Mouse (Mus musculus): Measurements from ENCODE around the gene Ptma.

Gene Ptma

GRCm38 (mm10) chr1:86493783-86494182, 32.7 kb upstream of the Ptma start:
- DNase-seq (ENCODE audit: extremely low spot score, low read depth, low spot score), result no peak

- DNase-seq (ENCODE audit: extremely low spot score, low read depth, low spot score), result no peak
Observed at GRCm38 (mm10) chr1:86496340-86496739, 30.2 kb upstream of the Ptma start.

- no peak for DNase-seq (ENCODE audit: extremely low spot score, low read depth, low spot score)
Observed at GRCm38 (mm10) chr1:86497361-86497760, 29.2 kb upstream of the Ptma start.

GRCm38 (mm10) chr1:86497986-86498385, 28.5 kb upstream of the Ptma start:
- no peak for DNase-seq (ENCODE audit: extremely low spot score, low read depth, low spot score)

DNA sequence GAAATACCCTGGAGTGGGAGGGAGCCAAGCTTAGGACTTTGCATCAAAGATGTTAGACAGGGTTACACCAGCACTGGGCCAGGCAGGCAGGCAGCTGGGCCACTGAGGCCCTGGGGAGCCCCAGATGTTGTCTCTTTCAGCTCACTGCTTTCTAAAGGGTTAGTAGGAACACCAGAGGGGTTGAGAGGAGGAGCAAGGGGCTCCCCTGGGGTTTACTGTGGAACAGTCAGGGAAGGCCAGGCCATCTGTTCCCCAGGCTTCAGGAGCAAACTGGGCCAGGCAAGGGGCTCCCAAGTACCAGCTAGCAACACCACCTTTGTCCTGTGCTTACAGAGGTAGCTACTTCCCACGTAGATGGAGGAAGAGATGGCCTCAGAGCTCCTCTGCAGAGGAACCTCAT, 27.9 kb upstream of the Ptma start:
- DNase-seq (ENCODE audit: extremely low spot score, low read depth, low spot score), result no peak

- DNase-seq (ENCODE audit: extremely low spot score, low read depth, low spot score), result no peak
Observed at GRCm38 (mm10) chr1:86499903-86500302, 26.6 kb upstream of the Ptma start.

DNA sequence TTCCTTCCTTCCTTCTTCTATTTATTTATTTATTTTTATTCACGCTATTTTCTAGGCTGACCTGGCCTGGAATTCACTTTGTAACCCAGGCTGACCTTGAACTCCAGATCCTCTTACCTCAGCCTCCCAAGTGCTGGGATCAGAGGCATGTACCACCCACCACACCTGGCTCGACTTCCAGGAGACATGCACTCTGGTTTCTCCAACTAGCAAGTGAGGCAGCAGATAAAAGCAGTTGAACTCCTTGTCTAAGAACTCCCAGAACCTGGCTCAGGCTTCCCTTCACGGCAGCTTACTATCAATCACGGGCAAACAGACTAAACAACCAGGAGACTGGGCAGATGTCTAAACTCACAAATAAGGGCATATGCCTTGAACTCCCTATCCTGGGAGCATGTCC, 25.8 kb upstream of the Ptma start:
- DNase-seq (ENCODE audit: extremely low spot score, low read depth, low spot score), result no peak

GRCm38 (mm10) chr1:86501114-86501532, 25.4 kb upstream of the Ptma start:
- no peak for DNase-seq (ENCODE audit: extremely low spot score, low read depth, low spot score)

GRCm38 (mm10) chr1:86501559-86501958, 25.0 kb upstream of the Ptma start:
- DNase-seq (ENCODE audit: extremely low spot score, low read depth, low spot score), result no peak

DNA sequence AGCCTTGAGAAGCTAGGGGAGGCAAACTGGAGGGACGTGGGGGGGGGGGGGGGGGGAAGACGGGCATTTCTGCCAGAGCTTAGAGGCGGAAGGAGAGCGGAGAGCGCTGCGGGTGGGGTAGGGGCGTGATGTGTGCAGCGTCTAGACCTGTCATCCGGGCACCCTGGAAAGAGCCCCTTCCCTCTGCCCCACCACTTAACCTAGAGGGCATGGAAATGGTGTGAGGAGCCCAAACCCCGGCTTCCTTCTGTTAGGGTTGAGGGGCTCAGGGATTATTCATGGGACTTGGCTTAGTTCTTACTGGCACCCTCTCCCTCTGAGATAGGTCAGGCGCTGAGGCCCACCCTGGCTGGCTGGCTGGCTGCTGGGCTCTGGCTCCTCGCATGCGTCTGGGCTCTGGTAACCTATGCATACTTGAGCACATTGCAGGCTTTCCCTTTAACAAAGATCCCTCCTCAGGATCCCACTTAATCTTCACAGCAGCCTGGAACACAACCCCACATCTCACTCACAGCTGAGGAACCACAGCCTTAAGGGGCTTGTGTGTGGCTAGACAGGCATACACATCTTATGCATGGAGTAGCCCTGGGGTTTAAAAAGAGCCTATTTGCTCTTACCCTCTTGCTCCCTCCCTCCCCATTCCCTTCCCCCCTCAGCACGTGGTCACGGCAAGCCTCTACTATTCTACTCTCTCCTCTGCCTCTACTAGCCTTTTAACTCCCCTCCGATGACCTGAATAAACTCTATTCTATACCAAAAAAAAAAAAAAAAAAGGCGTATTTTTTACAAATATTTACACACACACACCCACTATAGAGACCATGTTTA, 24.1 kb upstream of the Ptma start:
- DNase-seq (ENCODE audit: extremely low spot score, low read depth, low spot score), result no peak

- DNase-seq (ENCODE audit: extremely low spot score, low read depth, low spot score), result no peak
Observed at GRCm38 (mm10) chr1:86503165-86503747, 23.3 kb upstream of the Ptma start.

GRCm38 (mm10) chr1:86503906-86504696, 22.4 kb upstream of the Ptma start:
- DNase-seq (ENCODE audit: extremely low spot score, low read depth, low spot score), result no peak

DNA sequence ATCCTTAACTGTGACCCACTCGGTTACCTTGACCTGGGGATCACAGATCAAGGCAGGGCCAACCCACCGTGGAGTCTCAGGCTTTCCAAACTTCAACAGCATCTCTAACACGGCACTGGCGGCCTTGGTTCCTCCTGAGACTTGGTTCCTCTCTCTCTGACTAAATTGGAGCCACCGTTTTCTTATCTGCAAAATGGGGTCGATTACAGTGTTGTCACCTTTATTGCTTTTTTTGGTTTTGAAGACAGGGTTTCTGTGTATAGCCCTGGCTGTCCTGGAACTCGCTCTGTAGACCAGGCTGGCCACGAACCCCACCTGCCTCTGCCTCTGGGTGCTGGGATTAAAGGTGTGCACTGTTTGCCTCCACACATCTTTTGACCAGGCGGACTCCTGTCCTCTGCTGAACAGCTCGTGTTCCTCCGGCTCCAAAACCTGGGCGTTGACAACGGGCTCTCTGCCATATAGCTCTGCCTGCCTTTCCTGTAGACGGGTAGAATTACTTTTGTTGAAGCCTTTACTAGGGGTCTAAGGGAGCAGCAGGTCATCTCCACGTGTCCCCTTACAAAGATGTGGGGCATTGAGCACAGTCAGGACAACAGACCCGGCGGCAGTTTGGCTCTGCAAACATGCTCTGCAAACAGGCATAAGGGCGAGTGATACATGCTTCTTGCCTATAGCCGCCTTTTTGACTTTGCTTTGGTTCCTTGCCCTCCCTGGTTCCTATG, 21.7 kb upstream of the Ptma start:
- DNase-seq (ENCODE audit: extremely low spot score, low read depth, low spot score), result no peak

DNA sequence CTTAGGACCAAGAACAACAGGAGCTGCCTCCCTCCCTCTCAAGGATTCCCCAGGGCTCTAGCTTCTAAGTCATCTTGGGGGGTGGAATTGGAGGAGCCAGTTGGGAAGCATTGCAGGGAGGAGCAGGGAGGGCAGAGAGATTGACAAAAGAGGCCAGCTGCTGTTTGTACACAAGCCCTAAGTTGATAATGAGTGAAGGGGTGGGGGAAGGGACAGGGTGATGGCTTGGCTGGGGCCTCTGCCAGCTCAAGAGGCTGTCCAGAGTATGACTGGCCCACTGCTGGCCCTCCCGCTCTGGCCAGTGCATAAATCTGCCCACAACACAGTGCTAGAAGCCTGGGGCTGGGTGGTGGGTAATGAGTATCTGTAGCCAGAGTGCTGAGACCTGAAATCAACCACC, 21.1 kb upstream of the Ptma start:
- no peak for DNase-seq (ENCODE audit: extremely low spot score, low read depth, low spot score)

- no peak for DNase-seq (ENCODE audit: extremely low spot score, low read depth, low spot score)
Observed at GRCm38 (mm10) chr1:86506420-86506819, 20.1 kb upstream of the Ptma start.

DNA sequence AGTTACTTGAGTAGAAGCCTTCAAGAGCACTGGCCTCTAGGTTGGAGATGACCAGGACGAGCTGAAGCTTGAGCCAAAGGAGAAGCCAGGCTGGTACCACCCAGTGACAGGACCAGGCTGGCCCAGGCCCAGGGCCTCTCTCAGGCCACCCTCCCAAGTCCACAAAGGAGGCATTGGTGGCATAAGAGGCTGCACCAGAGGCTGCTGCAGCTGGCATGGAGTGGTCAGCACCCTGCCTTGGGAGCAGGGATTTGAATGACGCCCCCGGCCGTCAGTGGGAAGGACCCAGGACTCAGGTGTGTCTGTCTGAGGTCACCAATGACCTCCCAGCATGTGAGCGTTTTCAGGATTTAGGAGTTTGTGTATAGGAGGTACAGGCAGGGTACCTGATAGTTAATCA, 18.7 kb upstream of the Ptma start:
- no peak for DNase-seq (ENCODE audit: extremely low spot score, low read depth, low spot score)

- no peak for DNase-seq (ENCODE audit: extremely low spot score, low read depth, low spot score)
Observed at GRCm38 (mm10) chr1:86509410-86509809, 17.1 kb upstream of the Ptma start.

DNA sequence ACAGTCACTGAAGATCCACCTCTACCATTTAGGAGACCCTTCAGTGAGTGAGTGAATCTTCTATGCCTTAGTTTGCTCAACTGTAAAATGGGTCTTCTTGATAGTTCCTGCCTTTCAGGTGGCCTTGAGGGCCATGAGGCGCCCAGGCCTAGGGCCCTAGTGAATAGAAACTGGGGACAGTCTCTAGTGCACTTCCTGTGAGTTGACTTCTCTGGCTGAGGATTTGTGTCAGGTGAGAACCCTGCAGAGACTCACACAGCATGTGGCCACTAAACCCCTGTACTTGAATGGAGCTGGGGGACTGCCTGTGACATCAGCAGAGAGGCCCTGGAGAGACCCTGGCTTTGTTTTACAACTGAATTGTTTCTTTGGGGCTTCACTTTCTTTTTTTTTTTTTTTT, 16.3 kb upstream of the Ptma start:
- DNase-seq (ENCODE audit: extremely low spot score, low read depth, low spot score), result no peak

DNA sequence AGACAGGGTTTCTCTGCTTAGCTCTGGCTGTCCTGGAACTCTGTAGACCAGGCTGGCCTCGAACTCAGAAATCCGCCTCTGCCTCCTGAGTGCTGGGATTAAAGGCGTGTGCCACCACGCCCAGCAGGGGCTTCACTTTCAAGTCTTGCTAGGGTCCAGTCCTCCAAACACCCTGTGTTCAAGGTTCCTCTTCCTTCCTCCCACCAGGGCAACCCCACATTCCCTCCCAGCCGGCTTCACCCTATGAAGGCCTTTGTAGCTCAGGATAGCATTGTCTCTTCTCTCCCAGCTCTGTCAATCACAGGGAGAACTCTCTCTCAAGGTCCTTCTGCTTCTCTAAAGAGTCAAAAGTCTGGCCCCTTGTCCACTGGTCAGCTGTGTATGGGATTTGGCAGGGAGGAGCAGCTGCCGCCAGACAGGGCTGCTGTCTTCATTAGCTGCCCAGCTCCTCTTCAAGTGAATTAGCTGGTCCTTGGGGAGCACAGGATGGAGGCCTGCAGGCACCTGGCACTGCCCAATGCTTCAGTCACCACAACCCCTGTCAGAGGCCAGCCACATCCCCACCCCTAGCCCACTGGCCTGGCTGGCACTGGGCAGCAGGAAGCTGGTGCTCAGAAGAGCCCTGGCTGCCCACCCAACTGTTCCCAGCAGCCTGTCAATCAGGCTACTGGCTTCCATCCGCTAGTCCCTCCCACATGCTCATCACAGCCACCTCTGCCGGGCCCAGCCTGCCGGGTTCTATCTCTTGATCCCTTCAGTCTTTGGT, 15.7 kb upstream of the Ptma start:
- DNase-seq (ENCODE audit: extremely low spot score, low read depth, low spot score), result no peak

DNA sequence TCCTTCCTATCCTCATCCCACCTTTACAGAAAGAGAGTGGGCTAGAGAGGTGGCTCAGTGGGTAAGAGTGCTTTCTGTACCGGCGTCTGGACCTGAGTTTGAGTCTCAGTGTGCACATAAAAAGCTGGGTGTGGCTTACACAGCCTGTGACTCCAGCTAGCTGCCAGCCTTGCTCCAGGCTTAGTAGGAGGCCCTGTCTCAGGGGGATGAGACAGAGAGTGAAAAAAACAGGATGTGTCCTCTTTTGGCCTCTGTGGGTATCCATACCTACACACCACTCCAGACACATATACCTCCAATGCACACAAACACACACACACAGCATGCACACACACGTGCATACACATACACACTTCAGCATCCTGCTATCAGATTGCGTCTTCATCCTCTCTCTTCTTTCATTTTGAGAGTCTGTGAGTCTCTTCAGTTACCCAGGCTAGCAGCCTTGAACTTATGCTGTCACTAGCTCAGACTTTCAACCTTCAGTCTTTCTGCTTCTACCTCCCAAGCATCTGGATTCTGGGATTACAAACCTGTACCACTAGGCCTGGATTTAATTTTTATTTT, 14.3 kb upstream of the Ptma start:
- no peak for DNase-seq (ENCODE audit: extremely low spot score, low read depth, low spot score)
